ENCODE assay signal across 18 mouse cellular contexts in genomic region chr2:79063641-79064040, GRCm38 (mm10).
DNase-seq lines count a peak whose midpoint lies in the region; TF ChIP-seq lines count a peak whose summit lies in the region.
"Had no signal": no experiment of that assay in that cellular context is flagged by ENCODE, and none has a peak within 500 bp of the region (broad histone marks: within the 10 kb centered on the region; RNA-seq: fewer than 3 reads in every experiment).

No protein-coding gene starts in this region.

- no peaks in the 10 kb centered on the region for H3K9me3 ChIP-seq in MEL (replicated peaks; ENCODE audit: insufficient read depth, low read length)
- H3K9me3 ChIP-seq: G1E had no signal

- H3K27me3 ChIP-seq in MEL (ENCODE audit: control insufficient read depth in 1 of 2, insufficient read depth in 2 of 2, low read length in 2 of 2) = no peaks in the 10 kb centered on the region
- H3K27me3 ChIP-seq: CH12.LX had no signal

- no peak for TF ChIP-seq EP300 in MEL (IDR thresholded peaks at IDR 0.05; ENCODE audit: low read depth in 1 of 2, low read length in 2 of 2)

- no peak overlapping the region for H3K9ac ChIP-seq in MEL (ENCODE audit: control insufficient read depth, low read depth, low read length, poor library complexity, severe bottlenecking)

- peaks cover 0 to 14% of the 10 kb centered on the region in 2 experiments; a peak in 2 of 4 replicates for H3K36me3 ChIP-seq in MEL (ENCODE audit: control insufficient read depth in 1 of 2, insufficient read depth in 2 of 2, low read length in 2 of 2)
- H3K36me3 ChIP-seq: G1E had no signal

- no peak for TF ChIP-seq RAD21 in MEL (IDR thresholded peaks at IDR 0.05; ENCODE audit: low read depth, low read length)

- H3K27ac ChIP-seq in MEL (ENCODE audit: control insufficient read depth, low read depth, low read length) = no peak overlapping the region
- no peak overlapping the region for H3K27ac ChIP-seq in gastrocnemius, adult 2 months

- no peak for TF ChIP-seq POLR2A in MEL (IDR thresholded peaks at IDR 0.05; ENCODE audit: control insufficient read depth in 1 of 2, insufficient read depth in 1 of 2, low read depth in 1 of 2, low read length in 2 of 2, poor library complexity in 1 of 2)

- intact Hi-C loops in gastrocnemius, adult 2 months (cut with DNase I) = no loop called here

- no peak for TF ChIP-seq CTCF in MEL (IDR thresholded peaks at IDR 0.05 in 2 of 3, conservative IDR thresholded peaks at IDR 0.05 in 1 of 3; ENCODE audit: control insufficient read depth in 1 of 3, insufficient read depth in 1 of 3, low read depth in 2 of 3, low read length in 3 of 3, poor library complexity in 1 of 3, severe bottlenecking in 1 of 3)
- no peak for TF ChIP-seq CTCF in gastrocnemius, adult 2 months (IDR thresholded peaks at IDR 0.05)

- peaks cover 0 to 6% of the 10 kb centered on the region in 2 experiments; a peak in 2 of 4 replicates for H3K4me1 ChIP-seq in MEL (ENCODE audit: control insufficient read depth in 1 of 2, insufficient read depth in 2 of 2, low read length in 2 of 2)

- DNase-seq in MEL (ENCODE audit: low read depth, low spot score) (peak; percentile 44), MEL-GATA-1-ER (ENCODE audit: extremely low read depth, low read depth) (peak; percentile 6)
- DNase-seq in gastrocnemius, adult 2 months = no peak
- DNase-seq in right cerebral cortex, postnatal 14 days = no peak
- DNase-seq: adrenal gland, adult 2 months; adrenal gland, adult 8-10 months; adrenal gland, postnatal 10 days; adrenal gland, postnatal 14 days; adrenal gland, postnatal 25 days; adrenal gland, postnatal 36 days; B cell, adult 2 months; cerebellum, adult 11 months; cerebellum, adult 11-12 months; cerebellum, adult 18-20 months; cerebellum, adult 2 months; cerebellum, adult 8-10 months had no signal

- no peaks in the 10 kb centered on the region for H3K79me2 ChIP-seq in MEL (ENCODE audit: control insufficient read depth, insufficient read depth, low read length, poor library complexity)

- H3K4me3 ChIP-seq in MEL (ENCODE audit: control insufficient read depth in 1 of 2, insufficient read depth in 1 of 2, low read depth in 2 of 2, low read length in 2 of 2) = no peak overlapping the region
- no peak overlapping the region for H3K4me3 ChIP-seq in gastrocnemius, adult 2 months

TF ChIP-seq in MEL, 35 proteins besides CTCF, POLR2A, EP300 and RAD21:
- TF ChIP-seq GATA1 (IDR thresholded peaks at IDR 0.05; ENCODE audit: low read depth, low read length) (peak; percentile 66), ZMIZ1 (IDR thresholded peaks at IDR 0.05; ENCODE audit: low read depth, low read length) (no peak), CHD1 (IDR thresholded peaks at IDR 0.05; ENCODE audit: low read depth, low read length) (no peak), ZKSCAN1 (IDR thresholded peaks at IDR 0.05; ENCODE audit: low read depth, low read length) (no peak), TCF12 (IDR thresholded peaks at IDR 0.05; ENCODE audit: low read depth, low read length) (no peak), NELFE (IDR thresholded peaks at IDR 0.05; ENCODE audit: low read depth, low read length) (no peak), ELF1 (IDR thresholded peaks at IDR 0.05; ENCODE audit: low read depth, low read length) (peak; percentile 60)

Comparison
In these comparisons a context has a peak if more than half of its experiments do, and no peak if none do; other contexts are left out.
1. DNase-seq: peak in MEL (single experiment) and MEL-GATA-1-ER (single experiment); none in gastrocnemius, adult 2 months (single experiment) and right cerebral cortex, postnatal 14 days (single experiment).